Mouse (Mus musculus): ENCODE measurements at regions not wholly inside any gene's neighbourhood (a gene's known extent, or its start where the extent isn't known, plus 50 kb on each side); places are given as distances from the start of the nearest gene placed in this dataset.
A peak's percentile ranks its signal among the peaks of the same experiment; 100 is the strongest.

GRCm38 (mm10) chr7:83145551-83145950 lies 278.4 kb downstream of the Mex3b start:
- DNase-seq (ENCODE audit: low spot score in 2 of 2) = no peak

- peak in 1 of 2 experiments; percentile 36 for DNase-seq (ENCODE audit: low spot score in 2 of 2)
Observed at GRCm38 (mm10) chr7:83161226-83161625, 294.1 kb downstream of the Mex3b start.

GRCm38 (mm10) chr7:83162868-83163267 lies 295.7 kb downstream of the Mex3b start:
- DNase-seq (ENCODE audit: low spot score in 2 of 2) = no peak

- no peak for DNase-seq (ENCODE audit: low spot score in 2 of 2)
Observed at GRCm38 (mm10) chr7:83179403-83179802, 312.3 kb downstream of the Mex3b start.

- no peak for DNase-seq (ENCODE audit: low spot score in 2 of 2)
Observed at GRCm38 (mm10) chr7:83186341-83186740, 319.2 kb downstream of the Mex3b start.

- DNase-seq (ENCODE audit: low spot score in 2 of 2) = no peak
Observed at GRCm38 (mm10) chr7:83195896-83196537, 328.9 kb downstream of the Mex3b start.

GRCm38 (mm10) chr7:83197490-83197889 lies 330.4 kb downstream of the Mex3b start:
- DNase-seq (ENCODE audit: low spot score in 2 of 2) = no peak

- no peak for DNase-seq (ENCODE audit: low spot score in 2 of 2)
Observed at GRCm38 (mm10) chr7:83201126-83201686, 334.1 kb downstream of the Mex3b start.

GRCm38 (mm10) chr7:83201768-83202493 lies 334.8 kb downstream of the Mex3b start:
- DNase-seq (ENCODE audit: low spot score in 2 of 2) = peak; percentile 33 to 56

GRCm38 (mm10) chr7:83203311-83204012 lies 336.3 kb downstream of the Mex3b start:
- no peak for DNase-seq (ENCODE audit: low spot score in 2 of 2)

- DNase-seq (ENCODE audit: low spot score in 2 of 2) = no peak
Observed at GRCm38 (mm10) chr7:83204013-83204365, 336.9 kb downstream of the Mex3b start.

- no peak for DNase-seq (ENCODE audit: low spot score in 2 of 2)
Observed at GRCm38 (mm10) chr7:83204701-83205100, 337.6 kb downstream of the Mex3b start.

- DNase-seq (ENCODE audit: low spot score in 2 of 2) = no peak
Observed at GRCm38 (mm10) chr7:83206999-83207398, 339.9 kb downstream of the Mex3b start.

- no peak for DNase-seq (ENCODE audit: low spot score in 2 of 2)
Observed at GRCm38 (mm10) chr7:83211611-83212010, 344.5 kb downstream of the Mex3b start.

- no peak for DNase-seq (ENCODE audit: low spot score in 2 of 2)
Observed at GRCm38 (mm10) chr7:83222029-83222722, 355.0 kb downstream of the Mex3b start.

GRCm38 (mm10) chr7:83227262-83228108 lies 357.2 kb upstream of the Tmc3 start:
- DNase-seq (ENCODE audit: low spot score in 2 of 2) = no peak

- peak in 1 of 2 experiments; percentile 11 for DNase-seq (ENCODE audit: low spot score in 2 of 2)
Observed at GRCm38 (mm10) chr7:83230496-83231325, 354.0 kb upstream of the Tmc3 start.

- DNase-seq (ENCODE audit: low spot score in 2 of 2) = no peak
Observed at GRCm38 (mm10) chr7:83235659-83236058, 349.1 kb upstream of the Tmc3 start.

GRCm38 (mm10) chr7:83237336-83237735 lies 347.4 kb upstream of the Tmc3 start:
- DNase-seq (ENCODE audit: low spot score in 2 of 2) = no peak

GRCm38 (mm10) chr7:83238091-83238490 lies 346.6 kb upstream of the Tmc3 start:
- DNase-seq (ENCODE audit: low spot score in 2 of 2) = peak in 1 of 2 experiments; percentile 12

Measured in left cerebral cortex, adult 8-10 months (tissue).